Mouse (Mus musculus) olfactory bulb, adult 2 months (tissue): Measurements from ENCODE around the gene Best3.

Experiments used
- CTCF ChIP-seq: fragments of 200-500 bp; IDR thresholded peaks from 2 replicates; pipeline ENCODE4 v1.5.1; 2012; ENCODE audit warnings: low read depth, mild to moderate bottlenecking, low read length, moderate library complexity; ENCODE audit not compliant: insufficient read depth
- POLR2A ChIP-seq: fragments of 200-500 bp; IDR thresholded peaks from 2 replicates; pipeline ENCODE4 v1.6.1; 2012; ENCODE audit warnings: mild to moderate bottlenecking, low read depth, low read length, moderate library complexity; ENCODE audit not compliant: insufficient read depth

DNA sequence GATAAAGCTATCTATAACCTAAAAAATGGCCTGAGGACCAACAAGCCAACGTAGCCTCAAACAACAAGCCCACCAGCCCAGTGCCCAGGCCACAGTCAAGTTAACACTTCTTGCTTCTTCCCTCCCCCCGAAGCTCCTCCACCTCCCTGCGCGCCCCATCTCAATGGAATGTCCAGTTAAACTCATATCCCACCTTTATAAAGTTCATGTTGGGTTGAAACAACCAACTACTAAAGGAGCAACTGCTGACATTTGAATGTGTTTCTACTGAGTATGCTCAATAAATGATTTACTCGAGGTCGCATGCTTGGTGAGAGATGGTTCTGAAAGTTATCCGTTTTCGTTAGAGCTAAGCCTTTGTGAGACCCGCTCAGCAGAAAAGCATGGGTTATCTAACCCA lies 37.7 kb upstream of the Best3 start:
- TF ChIP-seq CTCF, result no peak
- TF ChIP-seq POLR2A, result no peak
